Mouse (Mus musculus): ENCODE data around the gene Idh1.
"Not testable (repeated sequence)": the region's sequence is repeated elsewhere in the genome, so short reads cannot be mapped to it uniquely, and the experiment has no call there.

Idh1 gene

GRCm38 (mm10) chr1:65186287-65187073, at the start of gene Idh1, which contains the start of gene Pikfyve:
TSS of gene Idh1 (minus strand) at chr1:65186500.
TSS of gene Pikfyve (plus strand) at chr1:65186683.
- peak; percentile 99 for DNase-seq

- no peak for DNase-seq
Observed at GRCm38 (mm10) chr1:65230566-65230965, 44.3 kb upstream of the Idh1 start.

- not testable (repeated sequence) for DNase-seq
Observed at GRCm38 (mm10) chr1:65229768-65230167, 43.5 kb upstream of the Idh1 start.

GRCm38 (mm10) chr1:65227681-65228080, 41.4 kb upstream of the Idh1 start:
- DNase-seq, result no peak

- no peak for DNase-seq
Observed at GRCm38 (mm10) chr1:65223654-65224053, 37.4 kb upstream of the Idh1 start.

- DNase-seq, result no peak
Observed at GRCm38 (mm10) chr1:65217972-65218371, 31.7 kb upstream of the Idh1 start.

- DNase-seq, result no peak
Observed at GRCm38 (mm10) chr1:65217567-65217966, 31.3 kb upstream of the Idh1 start.

GRCm38 (mm10) chr1:65213214-65213613, 26.9 kb upstream of the Idh1 start:
- no peak for DNase-seq

- no peak for DNase-seq
Observed at GRCm38 (mm10) chr1:65204299-65204698, 18.0 kb upstream of the Idh1 start.

- DNase-seq, result no peak
Observed at GRCm38 (mm10) chr1:65198861-65199260, 12.6 kb upstream of the Idh1 start.

- DNase-seq, result no peak
Observed at GRCm38 (mm10) chr1:65198425-65198824, 12.1 kb upstream of the Idh1 start.

- no peak for DNase-seq
Observed at GRCm38 (mm10) chr1:65193226-65193625, 6.9 kb upstream of the Idh1 start.

GRCm38 (mm10) chr1:65190172-65190571, 3.9 kb upstream of the Idh1 start:
- DNase-seq, result no peak

- no peak for DNase-seq
Observed at GRCm38 (mm10) chr1:65187074-65187430, 752 bp upstream of the Idh1 start.

GRCm38 (mm10) chr1:65185524-65186205, 635 bp downstream of the Idh1 start:
- peak; percentile 91 for DNase-seq

- DNase-seq, result peak; percentile 90
Observed at GRCm38 (mm10) chr1:65185011-65185410, 1.3 kb downstream of the Idh1 start.

GRCm38 (mm10) chr1:65183994-65184393, 2.3 kb downstream of the Idh1 start:
- DNase-seq, result no peak

GRCm38 (mm10) chr1:65181459-65181858, 4.8 kb downstream of the Idh1 start:
- no peak for DNase-seq

GRCm38 (mm10) chr1:65179634-65180249, 6.6 kb downstream of the Idh1 start:
- DNase-seq, result no peak

- DNase-seq, result peak; percentile 100
Observed at GRCm38 (mm10) chr1:65178902-65179432, 7.3 kb downstream of the Idh1 start.

- peak; percentile 100 for DNase-seq
Observed at GRCm38 (mm10) chr1:65178126-65178901, 8.0 kb downstream of the Idh1 start.

GRCm38 (mm10) chr1:65177452-65177851, 8.8 kb downstream of the Idh1 start:
- DNase-seq, result no peak

- no peak for DNase-seq
Observed at GRCm38 (mm10) chr1:65176912-65177311, 9.4 kb downstream of the Idh1 start.

Data from heart, adult 11 months (tissue).